Mouse (Mus musculus) CD4-positive, CD25-positive, alpha-beta regulatory T cell, adult 2 months (primary cell): Measurements from ENCODE around the gene Rgs6.

Source experiments
- DNase-seq: peaks from one replicate; pipeline ENCODE4 v3.0.0-alpha.2; 2012; ENCODE audit warnings: low read depth, low spot score

Rgs6 gene

DNA sequence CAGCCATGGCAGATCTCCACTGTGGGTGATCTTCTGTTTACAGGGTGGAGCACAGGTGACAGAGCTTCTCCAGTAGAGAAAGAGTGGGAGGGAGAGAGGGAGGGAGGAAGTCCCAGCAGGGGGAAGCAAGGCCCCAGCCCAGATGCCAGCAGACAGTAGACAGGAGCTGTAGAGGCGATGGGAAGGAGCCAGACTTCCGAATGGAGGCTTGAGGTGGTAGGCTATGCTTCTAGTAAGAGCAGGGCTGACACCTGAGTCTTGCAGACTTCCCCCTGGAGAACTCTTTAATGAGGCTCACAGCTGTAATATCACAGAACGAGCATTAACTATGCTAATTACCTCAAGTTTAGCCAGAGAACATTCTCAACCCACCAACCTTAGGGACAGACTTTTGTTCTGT, 613.6 kb downstream of the Rgs6 start:
- no peak for DNase-seq

GRCm38 (mm10) chr12:83204361-83204760, 616.3 kb downstream of the Rgs6 start:
- no peak for DNase-seq

DNA sequence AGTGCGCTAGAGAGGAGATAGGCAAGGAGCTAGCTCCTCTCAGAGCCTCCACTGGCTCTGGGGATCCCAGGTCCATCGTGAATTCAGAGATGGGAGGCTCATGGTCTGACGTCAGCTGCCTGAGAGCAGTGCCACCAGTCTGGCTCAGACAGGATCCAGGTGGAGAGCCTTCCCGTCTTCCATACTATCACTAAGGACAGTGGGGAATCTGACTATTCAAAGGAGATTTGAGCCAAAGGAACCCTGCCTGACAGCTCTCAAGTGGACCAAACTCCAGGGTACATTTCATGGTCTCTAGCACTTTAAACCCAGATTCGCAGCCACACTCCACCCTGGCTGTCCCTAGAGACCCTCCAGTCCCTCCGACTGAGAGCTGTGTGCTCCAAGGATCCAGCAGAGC, 618.8 kb downstream of the Rgs6 start:
- DNase-seq: no peak

DNA sequence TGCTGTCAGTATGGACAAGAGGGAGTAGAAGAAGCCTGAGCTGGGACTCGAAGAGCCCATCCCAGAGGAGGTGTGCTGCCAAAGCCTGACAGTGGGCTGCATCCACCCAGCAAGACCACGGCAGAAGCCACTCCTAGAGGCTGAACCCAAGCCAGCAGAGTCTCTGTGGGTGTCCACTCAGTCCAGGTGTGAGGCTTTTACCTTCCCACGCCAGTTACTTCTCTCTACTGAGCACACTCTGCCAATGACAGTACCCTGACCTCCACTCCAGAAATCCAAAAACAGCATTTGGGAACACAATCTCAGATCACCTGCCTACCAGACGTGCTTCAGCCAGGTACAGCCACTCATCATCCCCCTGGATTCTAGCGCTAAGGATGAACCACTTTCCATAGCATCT, 619.4 kb downstream of the Rgs6 start:
- no peak for DNase-seq

- no peak for DNase-seq
Measured at GRCm38 (mm10) chr12:83208011-83208410, 619.9 kb downstream of the Rgs6 start.

DNA sequence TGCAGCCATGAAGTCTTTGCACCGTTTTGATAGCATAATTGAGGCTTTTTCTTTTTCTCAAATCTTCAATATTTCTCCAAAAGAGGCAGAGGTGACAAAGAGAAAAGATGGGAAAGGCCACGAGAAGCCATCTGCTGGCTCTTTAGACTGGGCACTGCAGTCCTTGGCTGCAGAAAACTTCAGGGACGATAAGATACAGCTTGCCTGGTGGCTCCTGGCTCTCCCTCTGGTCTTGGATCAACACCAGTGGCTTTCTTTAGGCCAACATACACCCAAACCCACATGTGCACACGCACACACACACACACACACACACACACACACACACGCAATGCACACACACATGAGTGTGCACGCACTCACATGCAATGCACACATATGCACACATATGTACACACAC, 620.7 kb downstream of the Rgs6 start:
- DNase-seq: no peak

DNA sequence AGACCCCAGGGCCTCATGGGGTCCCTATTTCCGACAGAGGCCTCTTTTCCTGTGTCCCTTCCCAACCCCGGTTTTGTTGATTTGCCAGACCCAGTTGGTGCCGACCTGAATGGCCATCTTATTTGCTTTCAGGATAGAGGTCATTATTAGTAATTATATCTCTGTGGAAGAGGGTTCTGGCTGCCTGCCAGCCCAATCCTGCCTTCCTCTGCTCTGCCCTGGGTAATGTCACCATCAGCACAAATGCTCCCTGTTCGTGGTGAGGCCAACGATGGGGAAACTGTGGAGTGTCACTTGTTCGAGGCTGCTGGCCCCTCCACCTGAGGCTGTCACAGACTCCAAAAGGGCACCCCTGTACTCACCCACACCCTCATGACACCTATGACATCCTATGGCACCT, 621.4 kb downstream of the Rgs6 start:
- no peak for DNase-seq

- no peak for DNase-seq
Measured at GRCm38 (mm10) chr12:83210294-83210693, 622.2 kb downstream of the Rgs6 start.

GRCm38 (mm10) chr12:83210735-83211134, 622.6 kb downstream of the Rgs6 start:
- no peak for DNase-seq

DNA sequence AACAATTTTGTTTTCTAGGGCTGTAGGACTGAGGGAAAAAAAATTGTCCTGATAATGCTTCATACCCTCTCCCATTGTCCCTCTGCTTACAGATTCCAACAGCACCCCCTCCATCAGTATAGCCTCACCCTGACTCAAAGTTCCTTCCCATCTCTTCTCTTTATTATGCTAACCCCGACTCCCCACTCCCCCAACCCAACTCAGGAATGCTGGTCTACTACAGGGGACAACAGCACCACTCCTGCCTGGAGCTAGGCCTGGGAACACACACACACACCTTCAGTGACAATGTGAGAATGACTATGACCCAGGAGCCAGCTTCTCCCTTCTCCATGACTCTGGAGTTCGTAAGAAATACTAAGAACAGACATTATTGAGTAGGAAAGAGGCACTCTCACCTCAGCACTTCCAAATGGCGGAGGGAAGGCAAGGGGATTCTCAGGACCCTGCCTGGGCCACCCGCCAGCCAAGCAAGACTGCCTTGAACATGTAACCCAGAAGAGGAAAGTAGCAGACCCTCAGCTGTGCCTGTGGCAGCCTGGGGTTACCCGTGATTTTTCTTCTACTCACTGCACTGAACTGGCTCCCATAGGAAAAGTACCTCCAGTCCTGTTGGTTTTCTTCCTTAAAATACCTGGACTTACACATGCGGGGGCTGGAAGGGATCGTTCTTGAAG, 623.2 kb downstream of the Rgs6 start:
- DNase-seq: no peak
